Mouse (Mus musculus) brain, embryonic 14.5 days (tissue): ENCODE measurements at regions not wholly inside any gene's neighbourhood (a gene's known extent, or its start where the extent isn't known, plus 50 kb on each side); places are given as distances from the start of the nearest gene placed in this dataset.
A peak's percentile ranks its signal among the peaks of the same experiment; 100 is the strongest.

Experiments
- DNase-seq: peaks from one replicate; pipeline ENCODE4 v3.0.0-alpha.2; 2011; ENCODE audit warnings: low read depth
- CTCF ChIP-seq: fragments of 200-500 bp; IDR thresholded peaks from 2 replicates; pipeline ENCODE4 v1.5.1; 2012; ENCODE audit warnings: inconsistent platforms, mild to moderate bottlenecking, moderate library complexity, borderline replicate concordance; ENCODE audit not compliant: insufficient read depth, insufficient read length; ENCODE audit errors: extremely low read depth
- POLR2A ChIP-seq: fragments of 200-500 bp; IDR thresholded peaks from 2 replicates; pipeline ENCODE4 v1.6.1; 2012; ENCODE audit warnings: mild to moderate bottlenecking, inconsistent platforms, borderline replicate concordance; ENCODE audit not compliant: poor library complexity, insufficient read depth, insufficient read length, severe bottlenecking; ENCODE audit errors: extremely low read depth

GRCm38 (mm10) chr7:35922582-35922981 lies 119.8 kb upstream of the Zfp507 start:
- TF ChIP-seq POLR2A (no peak), CTCF (no peak)
- no peak for DNase-seq

GRCm38 (mm10) chr7:35920884-35921283 lies 118.1 kb upstream of the Zfp507 start:
- DNase-seq = no peak
- no peak for TF ChIP-seq POLR2A
- no peak for TF ChIP-seq CTCF

DNA sequence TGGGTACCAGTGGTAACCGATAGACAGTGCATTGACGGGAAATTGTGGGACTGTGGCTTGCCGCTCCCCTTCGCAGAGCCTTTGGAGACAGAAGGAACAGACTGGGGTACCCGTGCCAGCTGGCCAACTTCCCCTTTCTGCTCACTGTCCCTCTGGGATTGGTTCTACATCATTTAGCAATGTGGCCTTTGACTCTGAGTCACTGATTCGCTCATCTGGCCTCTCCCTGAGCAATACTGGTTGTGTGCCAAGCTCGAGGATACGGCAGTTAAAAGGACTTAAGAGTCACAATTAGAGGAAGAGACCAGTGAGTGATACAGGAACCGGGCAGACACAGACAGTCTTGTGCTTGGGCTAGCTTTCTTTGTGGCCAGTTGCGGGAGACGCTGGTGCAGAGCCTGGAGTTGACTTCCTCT lies 117.4 kb upstream of the Zfp507 start:
- TF ChIP-seq POLR2A (no peak), CTCF (no peak)
- peak; percentile 52 for DNase-seq

- no peak for TF ChIP-seq CTCF
- TF ChIP-seq POLR2A = no peak
- DNase-seq = peak; percentile 30
Measured at GRCm38 (mm10) chr7:35910109-35910706, 107.4 kb upstream of the Zfp507 start.

DNA sequence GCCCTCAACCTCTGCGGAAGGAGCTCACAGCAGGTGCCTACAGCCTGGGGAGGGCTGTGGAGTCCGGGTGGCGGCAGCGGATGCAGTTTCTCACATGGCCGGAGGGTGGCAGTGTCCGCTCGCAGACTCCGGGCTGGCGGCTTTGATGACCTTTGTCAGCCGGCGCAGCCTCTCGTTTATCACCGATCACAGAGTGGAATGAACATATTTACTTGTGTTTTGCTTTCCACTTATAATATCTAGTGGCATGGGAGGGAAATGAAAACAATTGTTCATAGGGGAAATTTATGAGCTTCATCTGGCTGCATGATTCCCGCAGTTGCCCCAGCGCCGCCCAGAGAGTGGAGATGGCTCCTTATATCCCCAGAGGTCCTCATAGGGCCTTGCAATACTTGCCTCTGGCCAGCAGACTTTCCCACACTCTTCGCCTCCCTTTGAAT lies 99.2 kb upstream of the Zfp507 start:
- peak; percentile 69 for DNase-seq
- TF ChIP-seq CTCF = peak; percentile 96
- no peak for TF ChIP-seq POLR2A

DNA sequence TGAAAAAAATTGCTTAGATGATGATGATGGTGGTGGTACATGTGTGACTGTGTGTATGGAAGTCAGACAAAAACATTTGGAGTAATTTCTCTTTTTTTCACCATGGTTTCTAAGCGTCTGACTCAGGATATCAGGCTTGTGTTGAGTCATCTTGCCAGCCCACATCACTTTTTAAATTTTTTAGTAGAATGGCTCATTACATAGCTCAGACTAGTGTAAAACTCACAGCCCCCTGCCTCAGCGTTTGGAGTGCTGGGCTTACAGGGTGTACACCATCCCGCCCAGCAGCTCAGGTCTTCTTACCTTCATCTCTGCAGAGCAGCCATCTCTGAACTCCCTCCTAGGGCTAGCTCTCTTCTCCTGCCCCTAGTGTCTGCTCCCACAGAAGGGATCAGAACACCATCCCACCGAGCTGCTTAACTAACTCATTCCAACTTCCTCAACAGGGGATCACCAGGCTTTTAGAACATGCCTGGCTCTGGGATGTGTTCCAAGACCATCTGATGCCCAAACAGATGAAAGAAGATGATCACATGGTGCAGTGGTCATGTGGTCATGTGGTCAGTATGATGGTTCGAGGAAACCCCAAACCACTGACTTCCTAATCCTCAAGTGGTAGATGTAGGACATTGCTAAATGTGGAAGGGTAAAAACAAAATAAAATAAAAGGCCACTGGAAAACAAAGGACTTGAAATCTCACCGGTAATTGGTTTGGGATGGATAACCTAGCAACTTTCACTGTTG lies 96.1 kb upstream of the Zfp507 start:
- DNase-seq = no peak
- no peak for TF ChIP-seq POLR2A
- no peak for TF ChIP-seq CTCF

GRCm38 (mm10) chr7:35893292-35893691 lies 90.5 kb upstream of the Zfp507 start:
- DNase-seq = no peak
- TF ChIP-seq POLR2A = no peak
- TF ChIP-seq CTCF = no peak

GRCm38 (mm10) chr7:35886051-35886450 lies 83.2 kb upstream of the Zfp507 start:
- TF ChIP-seq POLR2A (no peak), CTCF (no peak)
- no peak for DNase-seq

- DNase-seq = peak; percentile 82
- TF ChIP-seq POLR2A (no peak), CTCF (peak; percentile 95)
Measured at GRCm38 (mm10) chr7:35879755-35880304, 77.0 kb upstream of the Zfp507 start.

GRCm38 (mm10) chr7:35878164-35878563 lies 75.4 kb upstream of the Zfp507 start:
- peak; percentile 14 for DNase-seq
- no peak for TF ChIP-seq CTCF
- TF ChIP-seq POLR2A = no peak

- DNase-seq = no peak
- TF ChIP-seq POLR2A = no peak
- no peak for TF ChIP-seq CTCF
Measured at GRCm38 (mm10) chr7:35861049-35861448, 58.2 kb upstream of the Zfp507 start.
